Mouse (Mus musculus) E14TG2a.4 (cell line): Measurements from ENCODE around the gene Fgg.
A peak's percentile ranks its signal among the peaks of the same experiment; 100 is the strongest.

ENCODE experiments used
- H3K27me3 ChIP-seq: 2 replicates; pipeline ENCODE4 v1.6.1; 2014; ENCODE audit warnings: low read length, control low read depth; ENCODE audit not compliant: insufficient read depth
- H3K36me3 ChIP-seq: 2 replicates; pipeline ENCODE4 v1.6.1; 2014; ENCODE audit warnings: low read length, control low read depth; ENCODE audit not compliant: insufficient read depth
- H3K4me1 ChIP-seq: replicated peaks from 2 replicates; pipeline ENCODE4 v1.6.1; 2014; ENCODE audit warnings: low read depth, low read length, control low read depth
- H3K4me3 ChIP-seq: replicated peaks from 2 replicates; pipeline ENCODE4 v1.5.1; 2014; ENCODE audit warnings: mild to moderate bottlenecking, low read length
- H3K9me3 ChIP-seq: 2 replicates; pipeline ENCODE4 v1.6.1; 2014; ENCODE audit warnings: low read length, control low read depth
- CTCF ChIP-seq: conservative IDR thresholded peaks from 2 replicates; pipeline ENCODE4 v1.5.1; 2014; ENCODE audit warnings: low read length
- NANOG ChIP-seq: IDR thresholded peaks from 2 replicates; pipeline ENCODE4 v1.6.1; 2014; ENCODE audit warnings: borderline replicate concordance, low read length, mixed read lengths
- POU5F1 ChIP-seq: IDR thresholded peaks from 2 replicates; pipeline ENCODE4 v1.6.1; 2014; ENCODE audit warnings: low read length, borderline replicate concordance

The Fgg gene

DNA sequence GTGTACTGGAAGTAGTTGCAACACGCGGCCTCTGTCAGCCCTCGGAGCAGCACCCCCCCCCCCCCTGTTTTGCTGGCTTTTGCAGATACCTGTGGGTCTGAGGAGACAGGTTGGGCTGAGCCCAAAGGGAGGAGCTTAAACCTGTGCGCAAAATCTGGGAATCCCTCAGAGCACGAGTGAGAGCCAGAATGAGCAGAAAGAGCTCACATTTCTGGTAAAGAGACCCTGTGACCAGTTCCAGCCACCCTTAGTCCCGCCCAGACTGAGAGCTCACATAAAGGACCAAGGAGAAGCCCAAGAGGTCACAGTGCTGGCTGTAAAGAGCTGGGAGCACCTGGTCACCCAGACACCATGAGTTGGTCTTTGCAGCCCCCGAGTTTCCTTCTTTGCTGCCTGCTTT is at the start of gene Fgg:
Fgg (plus strand) TSS at position 168 of the 400 bp plus-strand sequence.
- H3K4me1 ChIP-seq: peaks cover 4% of the 10 kb centered on the region; the same call in 1 of the 2 replicates
- TF ChIP-seq POU5F1 (no peak), NANOG (no peak), CTCF (no peak)
- H3K27me3 ChIP-seq: peaks cover 26% of the 10 kb centered on the region

DNA sequence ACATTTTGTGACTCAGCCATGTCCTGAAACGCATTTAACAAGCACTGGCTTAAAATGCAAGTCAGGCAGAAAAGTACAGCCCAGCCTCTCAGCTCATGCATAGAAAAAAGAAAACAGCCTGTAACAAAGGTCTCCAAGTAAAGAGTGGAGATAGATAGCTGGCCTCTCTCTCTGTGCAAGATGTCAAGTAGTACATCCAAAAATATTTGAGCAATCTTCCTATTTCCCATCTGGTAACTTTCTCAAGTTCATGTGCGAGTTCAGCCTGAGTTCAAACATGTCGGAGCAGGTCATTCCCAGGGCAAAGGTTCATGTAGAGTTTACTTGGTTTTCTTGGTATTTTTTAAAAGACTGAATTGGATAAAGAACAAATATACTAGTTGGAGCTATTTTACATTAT is 36.5 kb upstream of the Fgg start:
- H3K9me3 ChIP-seq: no peaks in the 10 kb centered on the region
- no peak for TF ChIP-seq CTCF
- no peak for TF ChIP-seq NANOG
- no peak for TF ChIP-seq POU5F1

More for the DNA sequence above, at the start of gene Fgg:
- H3K9me3 ChIP-seq: no peaks in the 10 kb centered on the region
- H3K36me3 ChIP-seq: no peaks in the 10 kb centered on the region
- H3K4me3 ChIP-seq: peak within 1 kb of the TSS; percentile 59; the same call in 1 of the 2 replicates

DNA sequence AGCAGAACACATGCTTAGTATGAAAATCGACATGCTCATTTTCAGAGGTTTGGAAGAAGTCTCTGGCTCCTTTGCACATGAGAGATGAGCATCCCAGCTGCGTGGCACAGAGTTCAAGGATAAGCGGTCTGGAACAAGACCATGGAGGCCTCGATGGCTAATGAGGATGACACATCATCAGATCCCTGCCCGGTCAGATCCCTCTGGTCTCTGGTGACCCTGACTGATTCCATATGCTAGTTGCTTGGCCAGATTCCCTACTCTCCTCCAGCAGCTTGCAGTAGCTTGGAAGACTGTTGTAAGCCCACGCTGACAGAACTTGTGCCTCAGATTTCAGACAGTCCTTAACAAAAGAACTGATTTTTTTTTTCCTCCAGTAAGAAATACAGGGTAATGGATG is 26.7 kb upstream of the Fgg start:
- Histone ChIP-seq H3K27me3 (no peaks in the 10 kb centered on the region; the same call in 1 of the 2 replicates), H3K36me3 (no peaks in the 10 kb centered on the region), H3K4me1 (no peaks in the 10 kb centered on the region), H3K9me3 (no peaks in the 10 kb centered on the region), H3K4me3 (no peak overlapping the region)
- TF ChIP-seq NANOG: no peak
- TF ChIP-seq POU5F1: no peak
- no peak for TF ChIP-seq CTCF

More for the DNA sequence above, 36.5 kb upstream of the Fgg start:
- H3K27me3 ChIP-seq: no peaks in the 10 kb centered on the region
- no peaks in the 10 kb centered on the region; the same call in 1 of the 2 replicates for H3K4me1 ChIP-seq
- no peaks in the 10 kb centered on the region for H3K36me3 ChIP-seq
- no peak overlapping the region for H3K4me3 ChIP-seq

DNA sequence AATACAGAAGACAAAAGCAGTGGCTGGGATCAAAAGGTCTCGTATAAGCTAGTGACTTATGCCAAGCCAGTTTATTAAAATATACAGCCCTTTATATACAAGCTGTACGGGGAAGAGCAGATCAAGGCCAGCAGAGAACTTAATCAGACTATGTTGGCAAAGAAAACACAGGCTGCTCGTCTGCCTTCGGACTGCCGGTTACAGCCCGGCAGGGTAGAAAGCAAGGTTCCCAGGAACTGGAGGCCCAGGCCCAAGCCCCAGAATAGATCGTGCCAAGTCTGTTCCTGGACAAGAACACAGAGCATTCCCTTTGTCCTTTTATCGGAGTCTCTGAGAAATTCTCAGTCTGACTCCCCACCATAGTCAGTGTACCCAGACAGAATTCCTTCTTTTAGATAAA is 25.7 kb upstream of the Fgg start:
- TF ChIP-seq NANOG: no peak
- no peak for TF ChIP-seq CTCF
- H3K4me1 ChIP-seq: no peaks in the 10 kb centered on the region
- H3K36me3 ChIP-seq: no peaks in the 10 kb centered on the region
- no peak overlapping the region for H3K4me3 ChIP-seq
- H3K27me3 ChIP-seq: no peaks in the 10 kb centered on the region; the same call in 1 of the 2 replicates
- no peaks in the 10 kb centered on the region for H3K9me3 ChIP-seq

DNA sequence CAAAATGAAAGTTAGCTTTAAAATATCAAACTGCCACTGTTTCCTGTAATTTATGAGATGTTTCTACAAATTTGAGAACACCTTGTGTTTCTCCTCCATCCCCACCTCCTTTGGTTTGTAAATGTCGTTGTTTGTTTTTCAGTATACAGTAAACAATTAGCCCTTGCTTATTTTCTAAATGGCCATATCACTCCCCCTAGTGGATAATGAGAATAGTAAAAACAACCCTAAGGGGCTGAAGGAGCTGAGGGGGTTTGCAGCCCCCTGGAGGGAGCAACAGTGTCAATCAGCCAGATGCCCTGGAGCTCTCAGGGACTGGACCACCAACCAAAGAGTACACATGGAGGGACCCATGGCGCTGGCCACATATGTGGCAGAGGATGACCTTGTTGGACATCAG is 22.7 kb upstream of the Fgg start:
- H3K9me3 ChIP-seq: no peaks in the 10 kb centered on the region
- no peaks in the 10 kb centered on the region for H3K4me1 ChIP-seq
- no peaks in the 10 kb centered on the region for H3K36me3 ChIP-seq
- TF ChIP-seq POU5F1 (no peak), CTCF (peak; percentile 32)
- H3K4me3 ChIP-seq: no peak overlapping the region
- H3K27me3 ChIP-seq: no peaks in the 10 kb centered on the region; the same call in 1 of the 2 replicates

DNA sequence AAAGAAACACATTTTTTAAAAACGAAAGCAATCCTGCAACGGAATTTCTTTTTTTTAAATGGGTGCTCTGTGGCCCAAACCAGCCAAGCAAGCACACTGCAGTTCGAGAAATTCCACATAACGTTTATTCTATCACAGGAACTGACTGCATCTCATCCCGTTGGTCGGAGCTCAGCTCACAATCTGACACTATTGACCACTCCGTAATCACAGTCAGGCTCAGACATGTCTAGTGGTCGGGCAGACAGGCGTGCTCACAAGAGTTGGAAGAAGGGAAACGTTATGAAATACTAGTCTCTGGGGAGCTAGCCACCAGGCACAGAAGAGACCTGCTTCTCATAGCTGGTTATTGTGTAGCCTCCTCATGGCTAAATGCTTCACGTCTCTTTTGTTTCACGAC is 15.6 kb upstream of the Fgg start:
- H3K4me1 ChIP-seq: peaks cover 23% of the 10 kb centered on the region
- H3K4me3 ChIP-seq: no peak overlapping the region
- TF ChIP-seq NANOG (no peak), POU5F1 (no peak), CTCF (no peak)
- H3K36me3 ChIP-seq: no peaks in the 10 kb centered on the region
- H3K9me3 ChIP-seq: no peaks in the 10 kb centered on the region
- H3K27me3 ChIP-seq: peaks cover 15% of the 10 kb centered on the region

DNA sequence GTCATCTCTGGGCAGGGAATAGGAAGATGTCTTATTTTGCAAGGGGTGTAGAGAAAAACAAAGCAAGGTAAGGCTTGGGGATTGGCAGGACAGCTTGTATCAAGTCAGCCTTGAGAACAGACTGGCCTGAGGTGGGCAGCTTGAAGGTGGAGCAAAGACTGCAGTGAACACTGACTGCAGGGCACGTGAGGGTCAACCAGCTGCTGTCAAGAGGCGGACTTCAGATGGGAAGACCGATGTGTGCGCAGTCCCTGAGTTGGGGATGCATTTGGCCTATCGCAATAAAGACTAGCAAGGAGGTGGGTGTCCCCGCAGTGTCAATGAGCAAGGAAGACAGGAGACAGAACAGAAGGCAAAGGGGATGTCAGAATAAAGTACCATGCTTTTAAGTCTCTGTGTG is 14.6 kb upstream of the Fgg start:
- H3K27me3 ChIP-seq: peaks cover 15% of the 10 kb centered on the region
- no peaks in the 10 kb centered on the region for H3K9me3 ChIP-seq
- H3K36me3 ChIP-seq: no peaks in the 10 kb centered on the region
- peaks cover 28% of the 10 kb centered on the region for H3K4me1 ChIP-seq
- H3K4me3 ChIP-seq: no peak overlapping the region
- TF ChIP-seq POU5F1 (no peak), NANOG (no peak), CTCF (no peak)

DNA sequence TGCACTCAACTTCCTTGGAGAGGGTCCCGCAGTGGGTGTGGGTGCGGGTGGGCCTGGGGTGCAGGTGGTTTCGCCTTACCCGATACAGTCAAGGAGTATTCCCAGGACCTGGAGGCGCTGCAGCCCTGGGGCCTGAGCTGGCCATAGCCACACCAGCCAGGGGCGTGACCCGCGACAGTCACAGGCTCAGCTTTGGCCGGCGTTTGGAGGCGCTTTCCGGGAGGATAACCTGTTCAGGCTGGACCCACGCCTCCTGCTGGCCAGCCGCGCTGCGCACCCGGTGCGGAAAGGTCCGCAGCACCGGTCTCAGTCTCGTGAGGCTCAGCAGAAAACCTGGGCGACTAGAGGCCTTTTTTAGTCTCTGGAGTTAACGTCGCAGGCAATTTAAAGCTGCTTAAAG is 12.2 kb upstream of the Fgg start:
- TF ChIP-seq CTCF (no peak; the same call in 1 of the 2 replicates), NANOG (no peak), POU5F1 (no peak)
- no peaks in the 10 kb centered on the region for H3K36me3 ChIP-seq

DNA sequence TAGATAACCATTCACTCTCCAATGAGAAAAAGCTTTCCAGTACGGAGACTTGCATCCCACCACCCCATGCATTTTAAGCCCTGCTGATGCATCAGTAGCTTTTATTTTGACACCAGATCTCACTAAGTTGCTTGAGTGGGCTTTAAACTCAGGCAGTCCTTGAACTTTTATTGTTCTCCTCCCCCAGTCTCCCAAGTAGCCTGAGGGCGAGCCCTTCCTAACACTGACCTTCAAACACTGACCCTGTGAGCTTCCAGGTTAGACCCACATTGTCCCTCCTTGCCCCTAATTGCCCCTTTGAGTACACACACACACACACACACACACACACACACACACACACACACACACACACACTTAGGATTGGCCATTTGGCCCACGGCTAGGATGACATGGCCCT is 10.9 kb upstream of the Fgg start:
- H3K9me3 ChIP-seq: peaks cover 14% of the 10 kb centered on the region; the same call in 1 of the 2 replicates
- peaks cover 28% of the 10 kb centered on the region for H3K4me1 ChIP-seq
- H3K27me3 ChIP-seq: peaks cover 15% of the 10 kb centered on the region
- H3K36me3 ChIP-seq: no peaks in the 10 kb centered on the region
- H3K4me3 ChIP-seq: no peak overlapping the region
- TF ChIP-seq POU5F1: no peak
- no peak for TF ChIP-seq CTCF
- TF ChIP-seq NANOG: no peak

More for the DNA sequence above, 12.2 kb upstream of the Fgg start:
- Histone ChIP-seq H3K9me3 (peaks cover 14% of the 10 kb centered on the region; the same call in 1 of the 2 replicates), H3K4me1 (peaks cover 28% of the 10 kb centered on the region), H3K4me3 (peak overlapping the region; percentile 58), H3K27me3 (peaks cover 15% of the 10 kb centered on the region)
